In the genomic region with DNA sequence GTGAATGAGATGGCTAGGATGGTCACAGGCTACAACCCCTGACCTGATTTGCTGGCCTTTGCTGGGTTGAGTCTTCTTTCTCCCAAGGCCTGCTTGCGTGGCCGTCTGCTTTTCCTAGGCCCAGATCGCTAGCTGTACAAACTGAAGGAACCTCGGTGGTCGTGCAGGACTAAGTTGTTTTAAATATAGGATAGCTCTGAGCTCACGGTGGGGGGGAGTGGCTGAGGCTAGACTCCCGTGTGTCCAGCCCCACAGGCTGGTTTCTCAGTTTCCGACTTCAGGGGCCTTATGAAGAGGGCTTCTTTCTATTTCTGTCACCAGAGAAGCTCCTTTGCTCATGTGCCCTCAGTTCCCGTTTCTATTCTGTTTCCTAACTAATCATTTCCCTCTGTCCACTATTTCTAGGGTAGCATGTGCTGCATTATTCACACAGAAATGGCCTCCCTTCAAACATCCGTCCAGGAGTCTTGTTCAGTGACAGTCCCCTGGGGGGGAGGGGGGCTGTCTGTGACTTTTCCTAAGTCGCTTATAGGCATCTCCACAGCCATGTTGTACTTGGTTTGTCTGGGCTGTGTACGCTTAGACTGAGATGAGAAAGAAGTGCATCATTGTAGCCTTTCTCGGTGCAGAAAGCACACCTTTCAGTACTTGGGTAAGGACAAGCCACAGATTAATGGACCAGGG, we compare ENCODE assay signal across 14 mouse cellular contexts. TPM values are rescaled to one million over a fixed set of nuclear protein-coding genes. Genes with fewer than 3 reads are reported as not detected.
A peak's percentile ranks its signal among the peaks of the same experiment; 100 is the strongest.
DNase-seq lines count a peak whose midpoint lies in the region; ATAC-seq and TF ChIP-seq lines count a peak whose summit lies in the region.
"Had no signal": no experiment of that assay in that cellular context is flagged by ENCODE, and none has a peak within 500 bp of the region (broad histone marks: within the 10 kb centered on the region; RNA-seq: fewer than 3 reads in every experiment).

No protein-coding gene starts in this region.

- TF ChIP-seq POLR2A in CH12.LX (IDR thresholded peaks at IDR 0.05; ENCODE audit: low read depth, low read length) = no peak
- TF ChIP-seq POLR2A in cortical plate, adult 2 months (IDR thresholded peaks at IDR 0.05; ENCODE audit: extremely low read depth, insufficient read depth, low read length) = no peak

- H3K9ac ChIP-seq in liver, embryonic 16.5 days (ENCODE audit: low read depth, low read length) = no peak overlapping the region
- H3K9ac ChIP-seq in liver, embryonic 11.5 days (ENCODE audit: low read depth, low read length) = no peak overlapping the region
- H3K9ac ChIP-seq in CH12.LX (ENCODE audit: insufficient read depth, low read depth) = no peak overlapping the region

- ATAC-seq in liver, embryonic 16.5 days (ENCODE audit: low read depth) = 0 out of 2 replicates have a peak, but pooled peaks have one; percentile 19
- ATAC-seq in liver, embryonic 11.5 days (replicated peaks; ENCODE audit: low FRiP score) = no peak
- peak; percentile 38 for ATAC-seq in megakaryocyte progenitor cell, adult 5-6 weeks (replicated peaks; ENCODE audit: poor library complexity)
- ATAC-seq: lung, postnatal 0 days had no signal

- no peak for TF ChIP-seq CTCF in CH12.LX (conservative IDR thresholded peaks at IDR 0.05 in 1 of 2, IDR thresholded peaks at IDR 0.05 in 1 of 2; ENCODE audit: low read depth in 2 of 2, low read length in 2 of 2)
- TF ChIP-seq CTCF in cortical plate, adult 2 months (IDR thresholded peaks at IDR 0.05; ENCODE audit: extremely low read depth, insufficient read depth, low read length) = no peak

- H3K36me3 ChIP-seq in liver, embryonic 16.5 days (ENCODE audit: control insufficient read depth, insufficient read depth) = no peaks in the 10 kb centered on the region
- no peaks in the 10 kb centered on the region for H3K36me3 ChIP-seq in liver, embryonic 11.5 days (ENCODE audit: control insufficient read depth, insufficient read depth, low read length)
- no peaks in the 10 kb centered on the region for H3K36me3 ChIP-seq in CH12.LX (replicated peaks in 1 of 2; ENCODE audit: control insufficient read depth in 1 of 2, insufficient read depth in 1 of 2, low read length in 1 of 2)

- no peak overlapping the region for H3K27ac ChIP-seq in liver, embryonic 16.5 days (ENCODE audit: low read length)
- H3K27ac ChIP-seq in liver, embryonic 11.5 days (ENCODE audit: low read depth, low read length) = no peak overlapping the region
- H3K27ac ChIP-seq in CH12.LX (ENCODE audit: insufficient read depth, low read depth) = no peak overlapping the region
- H3K27ac ChIP-seq in cortical plate, adult 2 months (ENCODE audit: insufficient read depth, low read length) = 0 out of 2 replicates have a peak overlapping the region, but pooled peaks have one; percentile 40
- H3K27ac ChIP-seq: kidney, postnatal 0 days had no signal

- no peaks in the 10 kb centered on the region; the same call in none of the 2 replicates for H3K4me1 ChIP-seq in liver, embryonic 16.5 days (ENCODE audit: control insufficient read depth, low read depth, low read length)
- H3K4me1 ChIP-seq in liver, embryonic 11.5 days (replicated peaks; ENCODE audit: control insufficient read depth, insufficient read depth, low read length) = no peaks in the 10 kb centered on the region
- peaks cover 26 to 79% of the 10 kb centered on the region in 2 experiments for H3K4me1 ChIP-seq in CH12.LX (ENCODE audit: control insufficient read depth in 1 of 2, insufficient read depth in 2 of 2)
- no peaks in the 10 kb centered on the region for H3K4me1 ChIP-seq in cortical plate, adult 2 months (ENCODE audit: control insufficient read depth, insufficient read depth, low read length)

- peak; percentile 80 for TF ChIP-seq EP300 in CH12.LX (IDR thresholded peaks at IDR 0.05; ENCODE audit: low read length)

- DNase-seq in liver, embryonic 11.5 days (ENCODE audit: low spot score) = no peak
- peak; percentile 43 for DNase-seq in CH12.LX (ENCODE audit: extremely low read depth)
- no peak for DNase-seq in gastrocnemius, adult 18-20 months (ENCODE audit: low spot score)
- no peak for DNase-seq in gastrocnemius, postnatal 36 days
- DNase-seq in urinary bladder, postnatal 14 days (ENCODE audit: low spot score) = no peak
- DNase-seq: adrenal gland, postnatal 36 days; cerebellum, adult 9-10 months had no signal

- 29% methylated on average over 13 of the region's 13 CpGs for WGBS in liver, embryonic 16.5 days (ENCODE audit: insufficient replicate concordance)
- WGBS in liver, embryonic 11.5 days = 41% methylated on average over 13 of the region's 13 CpGs

- no peak for TF ChIP-seq RAD21 in CH12.LX (IDR thresholded peaks at IDR 0.05; ENCODE audit: low read depth, low read length)

- H3K27me3 ChIP-seq in liver, embryonic 16.5 days (ENCODE audit: control insufficient read depth, insufficient read depth, low read depth, low read length) = no peaks in the 10 kb centered on the region
- H3K27me3 ChIP-seq in liver, embryonic 11.5 days (replicated peaks; ENCODE audit: control insufficient read depth, insufficient read depth, low read length) = no peaks in the 10 kb centered on the region
- no peaks in the 10 kb centered on the region for H3K27me3 ChIP-seq in CH12.LX (replicated peaks)

- H3K79me2 ChIP-seq in CH12.LX (replicated peaks; ENCODE audit: control insufficient read depth, extremely low read depth, insufficient read depth, poor library complexity, severe bottlenecking) = no peaks in the 10 kb centered on the region

- H3K4me2 ChIP-seq in liver, embryonic 16.5 days (ENCODE audit: low read depth, low read length) = no peak overlapping the region
- H3K4me2 ChIP-seq in liver, embryonic 11.5 days = no peak overlapping the region
- H3K4me2 ChIP-seq in CH12.LX (ENCODE audit: insufficient read depth, low read depth, poor library complexity, severe bottlenecking) = peak overlapping the region; percentile 63
- H3K4me2 ChIP-seq: heart, embryonic 11.5 days had no signal

- no peak overlapping the region for H3K4me3 ChIP-seq in liver, embryonic 16.5 days (ENCODE audit: low read depth, low read length)
- H3K4me3 ChIP-seq in liver, embryonic 11.5 days (ENCODE audit: low read depth, low read length) = no peak overlapping the region
- no peak overlapping the region for H3K4me3 ChIP-seq in CH12.LX (replicated peaks in 1 of 3; ENCODE audit: low read depth in 2 of 3, low read length in 2 of 3, poor library complexity in 1 of 3)
- H3K4me3 ChIP-seq in cortical plate, adult 2 months (ENCODE audit: insufficient read depth, low read length) = no peak overlapping the region
- H3K4me3 ChIP-seq: erythroblast, embryonic 14.5 days had no signal

- dilution Hi-C loops in CH12.LX (cut with MboI; ENCODE audit: extremely low pct_ligation_motif_present, extremely low pct_unique_long_range_greater_than_20kb, low sequenced_read_pairs) = no loop called here

- in situ Hi-C loops in CH12.LX (cut with MboI; ENCODE audit: low pct_ligation_motif_present, low pct_unique_long_range_greater_than_20kb, low sequenced_read_pairs) = loop anchor here (5.0 kb wide), 1 partner anchor 35 kb away; no protein-coding TSS in a partner anchor

- intact Hi-C loops in gastrocnemius, postnatal 36 days (cut with DNase I) = no loop called here

- H3K9me3 ChIP-seq in liver, embryonic 16.5 days (replicated peaks; ENCODE audit: control insufficient read depth, low read length) = no peaks in the 10 kb centered on the region
- H3K9me3 ChIP-seq in liver, embryonic 11.5 days (ENCODE audit: control insufficient read depth, low read length) = no peaks in the 10 kb centered on the region
- no peaks in the 10 kb centered on the region for H3K9me3 ChIP-seq in CH12.LX (replicated peaks; ENCODE audit: low read length)

TF ChIP-seq in CH12.LX, 34 proteins besides CTCF, POLR2A, EP300 and RAD21 (continues in another document):
- TF ChIP-seq NELFE (IDR thresholded peaks at IDR 0.05; ENCODE audit: low read depth, low read length) = no peak
- peak; percentile 52; the same call in 1 of the 2 replicates for TF ChIP-seq MXI1 (IDR thresholded peaks at IDR 0.05; ENCODE audit: low read depth, low read length)
- TF ChIP-seq RCOR1 (conservative IDR thresholded peaks at IDR 0.05; ENCODE audit: low read depth, low read length) = peak; percentile 74; the same call in 1 of the 2 replicates
- TF ChIP-seq MAX (IDR thresholded peaks at IDR 0.05; ENCODE audit: low read length) = peak; percentile 48; the same call in 1 of the 2 replicates
- 0 out of 2 replicates have a peak, but pooled peaks have one; percentile 53 for TF ChIP-seq SIN3A (IDR thresholded peaks at IDR 0.05; ENCODE audit: low read length)
- TF ChIP-seq JUND (conservative IDR thresholded peaks at IDR 0.05; ENCODE audit: low read depth, low read length) = no peak
- no peak for TF ChIP-seq JUN (IDR thresholded peaks at IDR 0.05; ENCODE audit: insufficient read depth, low read depth, low read length)
- TF ChIP-seq MEF2A (IDR thresholded peaks at IDR 0.05; ENCODE audit: borderline replicate concordance, low read depth, low read length) = peak; percentile 93
- no peak for TF ChIP-seq POLR2AphosphoS2 (IDR thresholded peaks at IDR 0.05; ENCODE audit: low read depth, low read length)
- TF ChIP-seq USF1 (IDR thresholded peaks at IDR 0.05; ENCODE audit: low read depth, low read length) = no peak
- TF ChIP-seq MAZ (IDR thresholded peaks at IDR 0.05; ENCODE audit: low read depth, low read length) = peak; percentile 37; the same call in 1 of the 2 replicates
- 0 out of 2 replicates have a peak, but pooled peaks have one; percentile 33 for TF ChIP-seq MAFK (IDR thresholded peaks at IDR 0.05; ENCODE audit: insufficient replicate concordance, low read length)
- no peak for TF ChIP-seq ZC3H11A (IDR thresholded peaks at IDR 0.05; ENCODE audit: low read depth, low read length)
- TF ChIP-seq ETS1 (conservative IDR thresholded peaks at IDR 0.05; ENCODE audit: low read depth, low read length) = peak; percentile 67
- no peak for TF ChIP-seq ZNF384 (IDR thresholded peaks at IDR 0.05; ENCODE audit: low read depth, low read length)
- TF ChIP-seq BHLHE40 (IDR thresholded peaks at IDR 0.05; ENCODE audit: low read depth, low read length) = peak; percentile 93
- TF ChIP-seq UBTF (IDR thresholded peaks at IDR 0.05; ENCODE audit: low read depth, low read length) = no peak
- peak; percentile 83 for TF ChIP-seq IRF4 (IDR thresholded peaks at IDR 0.05; ENCODE audit: low read depth, low read length)
- TF ChIP-seq HCFC1 (IDR thresholded peaks at IDR 0.05; ENCODE audit: low read depth, low read length) = no peak

RNA-seq across cellular contexts. Expression of a gene that starts 22.9 kb away (rescaled TPM):
- 1.4 and 1.6 TPM in 2 replicates for polyA plus RNA-seq in liver, embryonic 16.5 days (2015; fragmentation: Nextera tagmentation; extraction: Ambion mirVana)
- polyA plus RNA-seq in liver, embryonic 11.5 days (2014; fragmentation: Nextera tagmentation; extraction: Ambion mirVana) = 5.7 and 6.4 TPM in 2 replicates
- 0.55 and 0.76 TPM in 2 replicates for total RNA-seq in CH12.LX (2012; rRNA removed)
- total RNA-seq in CH12.LX (2014; rRNA removed) = 1.8 and 2.2 TPM in 2 replicates
- 2.3 and 2.4 TPM in 2 replicates for polyA plus RNA-seq in CH12.LX (2012; ENCODE audit: insufficient read length, low read depth)
- polyA plus RNA-seq in cortical plate, adult 2 months (2012; rRNA removed) = 3.6 and 5.3 TPM in 2 replicates
- 4.2 and 7.5 TPM in 2 replicates for total RNA-seq in megakaryocyte progenitor cell, adult 5-6 weeks (2015)
- total RNA-seq in megakaryocyte progenitor cell, adult 5-6 weeks (2017) = 4.5 and 4.9 TPM in 2 replicates
- total RNA-seq in gastrocnemius, adult 18-20 months (2021) = 1 to 10 TPM; 4.4 to 5.0 TPM
- 1 to 10 TPM; 5.0 to 6.5 TPM for total RNA-seq in gastrocnemius, postnatal 36 days (2021)
